ENCODE assay signal across 19 mouse cellular contexts in the genomic region with DNA sequence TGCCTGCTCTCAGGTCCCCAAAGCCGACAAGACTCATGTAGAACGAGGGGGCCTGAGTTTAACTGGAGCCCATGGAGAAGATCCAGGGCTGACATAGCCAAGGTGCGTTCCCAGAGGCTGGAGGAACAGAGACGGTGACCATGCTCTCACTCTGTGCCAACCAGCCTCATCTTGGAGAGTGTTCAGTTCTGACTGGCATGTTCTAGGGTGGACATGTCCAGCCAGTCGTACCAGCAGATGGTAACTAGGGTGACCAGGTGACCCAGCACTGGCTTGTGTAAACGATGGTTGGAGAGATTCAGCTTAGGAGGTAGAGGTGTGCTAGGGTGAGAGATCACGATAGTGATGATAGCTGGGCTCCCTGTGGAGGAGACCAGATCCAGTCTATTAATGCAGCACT. TPM values are rescaled to one million over a fixed set of nuclear protein-coding genes. Genes with fewer than 3 reads are reported as not detected.
A peak's percentile ranks its signal among the peaks of the same experiment; 100 is the strongest.
DNase-seq lines count a peak whose midpoint lies in the region.
"Had no signal": no experiment of that assay in that cellular context is flagged by ENCODE, and none has a peak within 500 bp of the region (broad histone marks: within the 10 kb centered on the region; RNA-seq: fewer than 3 reads in every experiment).

No protein-coding gene starts in this region.

- peak; percentile 71 for DNase-seq in brain, adult 2 months (ENCODE audit: low read depth, low spot score)
- DNase-seq in cerebellum, adult 11-12 months, result peak; percentile 42
- peak; percentile 52 for DNase-seq in cerebellum, adult 9-11 months
- peak; percentile 34 to 36 for DNase-seq in cerebellum, postnatal 36 days
- DNase-seq in urinary bladder, postnatal 25 days (ENCODE audit: low spot score), result no peak
- no peak for DNase-seq in adrenal gland, postnatal 14 days
- DNase-seq in layer of hippocampus, postnatal 14 days (ENCODE audit: low spot score in 2 of 2), result no peak
- no peak for DNase-seq in gastrocnemius, adult 8-10 months (ENCODE audit: low spot score in 2 of 2)
- DNase-seq: adrenal gland, adult 2 months; adrenal gland, postnatal 25 days; embryo, embryonic 11 days; forebrain, postnatal 0 days; gastrocnemius, adult 2 months; gastrocnemius, postnatal 25 days; heart, adult 18-20 months; kidney, adult 2 months had no signal

RNA-seq across cellular contexts. Expression of gene Cnih3, which starts 50.6 kb away (rescaled TPM):
- total RNA-seq in adrenal gland, postnatal 14 days (2021), result not detected in 2 replicates
- total RNA-seq in layer of hippocampus, postnatal 14 days (2021), result 10 to 100 TPM; 44.0 to 54.4 TPM
- total RNA-seq in gastrocnemius, adult 8-10 months (2022), result not detected
- total RNA-seq: adrenal gland, adult 2 months; adrenal gland, postnatal 25 days; gastrocnemius, adult 2 months; gastrocnemius, postnatal 25 days; heart, adult 18-20 months; heart, postnatal 25 days; hematopoietic stem cell, adult 5-6 weeks; MEL had no signal

Comparison
In these comparisons a context has a peak if more than half of its experiments do, and no peak if none do; other contexts are left out.
1. DNase-seq: peak in brain, adult 2 months (single experiment), cerebellum, adult 11-12 months (single experiment), cerebellum, adult 9-11 months (single experiment) and cerebellum, postnatal 36 days (2 of 2); none in urinary bladder, postnatal 25 days (single experiment), adrenal gland, postnatal 14 days (single experiment), layer of hippocampus, postnatal 14 days (0 of 2) and gastrocnemius, adult 8-10 months (0 of 2).
2. RNA of gene Cnih3, which starts 50.6 kb away (total RNA-seq): 44.0 to 54.4 TPM in layer of hippocampus, postnatal 14 days; not detected in adrenal gland, postnatal 14 days and not detected in gastrocnemius, adult 8-10 months; every median in the first group is over 10 times any median in the second.